In the genomic region with DNA sequence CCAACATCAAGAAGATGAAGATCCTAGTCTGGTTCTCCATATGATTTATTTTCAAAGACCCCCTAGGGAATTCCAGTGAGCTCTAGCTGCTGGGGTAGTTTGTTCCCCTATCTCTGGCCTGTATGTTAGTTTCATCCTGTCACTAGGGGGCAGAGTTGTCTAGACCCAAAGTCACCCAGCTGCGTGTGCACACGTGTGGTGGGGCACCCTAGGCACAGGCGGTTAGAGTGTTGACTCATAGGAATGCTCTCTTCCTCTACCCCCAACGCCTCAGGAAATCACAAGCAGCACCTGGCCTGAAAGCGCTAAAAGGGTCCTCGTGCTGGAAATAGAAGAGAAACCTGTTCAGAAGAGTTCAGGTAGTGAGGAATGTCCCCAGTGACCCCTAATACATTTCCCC, we compare ENCODE assay signal across 9 mouse cellular contexts. TPM values are rescaled to one million over a fixed set of nuclear protein-coding genes. Genes with fewer than 3 reads are reported as not detected.
DNase-seq lines count a peak whose midpoint lies in the region; TF ChIP-seq lines count a peak whose summit lies in the region.
"Had no signal": no experiment of that assay in that cellular context is flagged by ENCODE, and none has a peak within 500 bp of the region (broad histone marks: within the 10 kb centered on the region; RNA-seq: fewer than 3 reads in every experiment).

No protein-coding gene starts in this region.

- DNase-seq in gastrocnemius, adult 18-20 months (ENCODE audit: low spot score) = peak; percentile 21
- DNase-seq in gastrocnemius, postnatal 4 days (ENCODE audit: low spot score in 2 of 2) = no peak
- DNase-seq in A20 (ENCODE audit: low read depth, low spot score) = peak; percentile 72
- peak; percentile 48 to 53 for DNase-seq in kidney, postnatal 36 days
- peak; percentile 64 for DNase-seq in naive thymus-derived CD4-positive, alpha-beta T cell, adult 2 months (ENCODE audit: low read depth)
- no peak for DNase-seq in adipocyte (ENCODE audit: low spot score)
- DNase-seq in layer of hippocampus, postnatal 14 days (ENCODE audit: low spot score in 2 of 2) = no peak

- no peak overlapping the region for H3K27ac ChIP-seq in bone marrow, adult 2 months (ENCODE audit: control insufficient read depth, insufficient read depth, low read depth, low read length, poor library complexity)
- H3K27ac ChIP-seq: macrophage had no signal

- H3K4me3 ChIP-seq in bone marrow, adult 2 months (replicated peaks; ENCODE audit: control insufficient read depth, low read depth, low read length) = no peak overlapping the region

- 8% methylated on average over 6 of the region's 6 CpGs for WGBS in bone marrow, adult 2 months

- H3K4me1 ChIP-seq in bone marrow, adult 2 months (ENCODE audit: control insufficient read depth, insufficient read depth, low read length) = no peaks in the 10 kb centered on the region; the same call in 1 of the 2 replicates

- TF ChIP-seq CTCF in bone marrow, adult 2 months (IDR thresholded peaks at IDR 0.05; ENCODE audit: control insufficient read depth, insufficient read depth, low read length) = peak; percentile 62

- TF ChIP-seq POLR2A in bone marrow, adult 2 months (IDR thresholded peaks at IDR 0.05; ENCODE audit: borderline replicate concordance, control insufficient read depth, low read depth, low read length) = no peak

RNA-seq across cellular contexts. Expression of gene Dusp9, which starts 46.0 kb away (rescaled TPM):
- not detected for total RNA-seq in gastrocnemius, adult 18-20 months (2021)
- total RNA-seq in gastrocnemius, postnatal 4 days (2021) = under 1 TPM; 0.12 to 0.41 TPM
- polyA plus RNA-seq in bone marrow, adult 2 months (2011; ENCODE audit: insufficient read depth, insufficient read length, low replicate concordance, missing spikeins) = 8.1 TPM in 1 of 2 replicates, not detected in the other
- 1 to 10 TPM in 1 of 2 experiments, under 1 TPM in 1; 0.85 to 1.0 TPM for total RNA-seq in layer of hippocampus, postnatal 14 days (2021)

Comparison
In these comparisons a context has a peak if more than half of its experiments do, and no peak if none do; other contexts are left out.
1. DNase-seq: peak in gastrocnemius, adult 18-20 months (single experiment), A20 (single experiment), kidney, postnatal 36 days (2 of 2) and naive thymus-derived CD4-positive, alpha-beta T cell, adult 2 months (single experiment); none in gastrocnemius, postnatal 4 days (0 of 2), adipocyte (single experiment) and layer of hippocampus, postnatal 14 days (0 of 2).